Mouse (Mus musculus) 416B (cell line): ENCODE results near the gene Zfp942.
"Not testable (repeated sequence)": the region's sequence is repeated elsewhere in the genome, so short reads cannot be mapped to it uniquely, and the experiment has no call there.

ENCODE experiments used
- DNase-seq: peaks from one replicate; pipeline ENCODE4 v3.0.0; 2011; ENCODE audit warnings: low read depth

The Zfp942 gene

DNA sequence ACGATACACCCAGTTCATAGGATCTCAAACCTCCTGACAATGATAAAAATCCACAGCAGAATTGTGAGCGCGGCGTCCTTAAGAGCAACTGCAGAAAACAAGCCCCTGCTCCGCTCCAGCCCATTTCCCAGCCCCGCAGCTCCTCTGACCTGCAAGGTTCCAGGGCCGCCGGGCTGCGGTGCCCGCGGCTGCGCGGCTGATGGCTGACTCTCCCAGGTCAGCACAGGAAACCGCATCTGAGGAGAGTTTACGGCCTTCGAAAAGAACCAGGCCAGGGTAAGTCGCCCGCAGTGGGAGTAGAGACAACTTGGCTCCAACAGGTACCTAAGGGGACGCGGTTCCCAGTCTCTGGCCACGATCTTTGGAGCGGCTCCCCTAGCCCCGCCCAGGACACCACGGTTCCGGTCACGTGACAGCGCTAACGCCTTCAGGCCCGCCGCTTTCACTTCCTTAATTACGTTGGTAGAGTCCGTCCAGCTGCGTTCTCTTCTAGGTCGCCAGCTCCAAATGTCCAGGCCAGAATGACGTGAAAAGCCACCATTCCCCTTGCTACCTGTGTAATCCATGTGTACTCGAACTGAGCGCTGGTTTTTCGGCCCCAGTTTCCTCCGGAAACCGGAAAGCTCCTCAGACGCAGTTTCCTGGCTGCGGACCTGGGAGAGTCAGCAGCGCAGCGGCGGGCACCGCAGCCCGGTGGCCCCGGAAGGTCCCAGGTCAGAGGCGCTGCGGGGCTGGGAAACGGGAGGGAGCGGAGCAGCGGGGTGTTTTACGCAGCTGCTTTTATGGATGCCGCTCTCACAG is at the start of gene Zfp942, which contains the start of gene Zfp943:
Gene Zfp942, minus strand, starts transcription at position 358 of the 801 bp plus-strand sequence.
Gene Zfp943, plus strand, starts transcription at position 446 of the 801 bp plus-strand sequence.
- peak; percentile 77 for DNase-seq

DNA sequence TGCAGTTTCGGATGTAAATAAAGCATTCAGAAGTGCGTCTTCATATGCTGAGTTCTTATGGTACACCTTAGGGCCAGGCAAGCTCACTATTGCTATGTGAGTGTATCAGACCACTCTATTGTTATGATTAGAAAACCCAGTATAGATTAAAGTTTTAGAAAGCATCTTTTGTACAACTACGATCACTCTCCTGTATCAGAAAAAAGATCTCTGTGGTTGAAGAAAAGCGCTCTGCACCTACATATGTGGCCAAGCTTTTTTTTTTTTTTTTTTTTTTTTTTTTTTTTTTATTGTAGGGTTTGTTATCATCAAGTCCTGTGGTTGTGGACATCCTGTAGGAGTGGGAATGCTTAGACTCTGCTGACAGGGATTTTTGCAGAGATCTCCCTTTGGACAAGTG is 1.0 kb upstream of the Zfp942 start:
- peak; percentile 51 for DNase-seq

DNA sequence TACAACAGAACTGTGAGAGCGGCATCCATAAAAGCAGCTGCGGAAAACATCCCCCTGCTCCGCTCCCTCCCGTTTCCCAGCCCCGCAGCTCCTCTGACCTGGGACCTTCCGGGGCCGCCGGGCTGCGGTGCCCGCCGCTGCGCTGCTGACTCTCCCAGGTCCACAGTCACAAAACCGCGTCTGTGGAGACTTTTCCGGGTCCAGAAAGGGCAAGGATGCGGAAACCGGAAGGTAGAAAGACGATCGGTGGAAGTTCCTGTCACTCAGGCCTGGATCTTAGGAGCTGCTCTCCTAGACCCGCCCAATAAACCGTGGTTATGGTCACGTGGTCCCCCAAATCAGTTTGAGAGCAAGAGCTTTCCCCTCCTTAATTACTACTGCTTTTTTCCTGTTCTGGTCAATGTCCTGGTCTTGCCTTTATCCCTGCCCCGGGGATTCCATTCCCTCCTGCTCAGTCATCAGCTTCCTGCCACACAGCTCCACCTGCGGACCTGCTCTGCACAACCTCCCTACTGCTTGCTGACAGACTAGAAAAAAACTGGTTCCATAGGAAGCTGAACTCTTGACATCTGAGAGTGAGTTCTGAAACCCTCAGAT is 52.7 kb downstream of the Zfp942 start, which contains the start of gene Zfp995:
Gene Zfp995, minus strand, starts transcription at position 471 of the 597 bp plus-strand sequence.
- DNase-seq, result not testable (repeated sequence)

DNA sequence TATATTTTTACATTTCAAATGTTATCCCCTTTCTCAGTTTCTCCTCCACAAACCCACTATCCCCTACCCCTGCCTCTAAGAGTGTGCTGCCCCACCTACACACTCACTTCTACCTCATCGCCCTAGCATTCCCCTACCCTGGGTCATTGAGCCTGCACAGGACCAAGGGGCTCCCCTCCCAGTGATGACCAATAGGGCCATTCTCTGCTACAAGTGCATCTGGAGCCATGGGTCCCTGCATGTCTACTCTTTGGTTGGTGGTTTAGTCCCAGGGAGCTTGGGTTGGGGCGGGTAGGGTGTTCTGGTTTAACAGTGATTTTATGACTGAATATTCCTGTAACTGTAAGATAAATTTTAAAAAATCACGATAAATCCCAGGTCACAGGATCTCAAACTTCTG is 53.2 kb downstream of the Zfp942 start:
- no peak for DNase-seq
